Mouse (Mus musculus): Measurements from ENCODE around the gene Olig2. TPM values are rescaled to one million over a fixed set of nuclear protein-coding genes. Genes with fewer than 3 reads are reported as not detected.
A peak's percentile ranks its signal among the peaks of the same experiment; 100 is the strongest.

Olig2 gene
- polyA plus RNA-seq, 1 experiment from 2014 or later = not detected

GRCm38 (mm10) chr16:91217948-91218347 lies 7.3 kb upstream of the Olig2 start:
- no peak for ATAC-seq (ENCODE audit: low FRiP score, low read depth)
- H3K9me3 ChIP-seq = 0 out of 2 replicates have a peak, but pooled peaks cover 4% of the 10 kb centered on the region
- H3K27ac ChIP-seq = no peak overlapping the region
- no peak overlapping the region for H3K4me2 ChIP-seq (replicated peaks)
- no peak overlapping the region for H3K4me3 ChIP-seq
- H3K36me3 ChIP-seq = no peaks in the 10 kb centered on the region
- peaks cover 99% of the 10 kb centered on the region for H3K27me3 ChIP-seq
- 74% methylated on average over 6 of the region's 6 CpGs for WGBS
- H3K4me1 ChIP-seq = peaks cover 19% of the 10 kb centered on the region
- no peak overlapping the region for H3K9ac ChIP-seq

- H3K9me3 ChIP-seq = 0 out of 2 replicates have a peak, but pooled peaks cover 4% of the 10 kb centered on the region
- no peak overlapping the region for H3K27ac ChIP-seq
- H3K27me3 ChIP-seq = peaks cover 100% of the 10 kb centered on the region
- no peak for ATAC-seq (ENCODE audit: low FRiP score, low read depth)
- 12% methylated on average over 14 of the region's 14 CpGs for WGBS
- no peak overlapping the region for H3K4me3 ChIP-seq
- peaks cover 22% of the 10 kb centered on the region for H3K4me1 ChIP-seq
- no peak overlapping the region for H3K4me2 ChIP-seq (replicated peaks)
- H3K9ac ChIP-seq = no peak overlapping the region
- H3K36me3 ChIP-seq = no peaks in the 10 kb centered on the region
Observed at GRCm38 (mm10) chr16:91219246-91219645, 6.0 kb upstream of the Olig2 start.

DNA sequence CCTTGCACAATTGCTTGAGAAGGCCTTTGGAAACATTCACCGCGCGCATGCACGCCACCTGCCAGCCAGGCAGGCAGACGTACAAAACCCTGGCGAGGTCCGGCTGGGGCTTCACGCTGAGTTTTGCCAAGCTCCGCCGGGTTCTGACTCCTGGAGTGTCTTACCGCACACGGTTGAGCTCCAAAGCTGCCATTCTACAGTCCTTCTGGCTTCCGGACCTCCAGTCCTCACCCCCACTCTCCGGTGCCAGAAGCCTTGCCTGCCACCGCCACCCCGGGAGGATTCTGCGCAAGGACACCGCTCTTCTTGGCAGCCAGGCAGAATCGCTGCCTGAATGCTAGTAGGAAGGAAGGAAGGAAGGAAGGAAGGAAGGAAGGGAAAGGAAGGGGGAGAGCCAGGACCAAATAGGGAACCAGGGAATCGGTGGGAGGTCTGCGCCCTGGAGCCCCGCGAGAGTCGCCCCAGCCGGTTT lies 3.0 kb upstream of the Olig2 start:
- WGBS = 1% methylated on average over 25 of the region's 25 CpGs
- H3K4me2 ChIP-seq (replicated peaks) = peak overlapping the region; percentile 36
- no peaks in the 10 kb centered on the region for H3K36me3 ChIP-seq

GRCm38 (mm10) chr16:91222643-91223271 lies 2.5 kb upstream of the Olig2 start:
- Histone ChIP-seq H3K4me2 (replicated peaks) (peak overlapping the region; percentile 36), H3K4me1 (peaks cover 43% of the 10 kb centered on the region), H3K9me3 (0 out of 2 replicates have a peak, but pooled peaks cover 4% of the 10 kb centered on the region), H3K9ac (no peak overlapping the region), H3K27ac (no peak overlapping the region), H3K36me3 (no peaks in the 10 kb centered on the region), H3K4me3 (peak overlapping the region; percentile 14), H3K27me3 (peaks cover 100% of the 10 kb centered on the region)
- ATAC-seq (ENCODE audit: low FRiP score, low read depth) = no peak
- under 1% methylated on average over 27 of the region's 27 CpGs for WGBS

More for the DNA sequence above, 3.0 kb upstream of the Olig2 start:
- Histone ChIP-seq H3K27ac (no peak overlapping the region), H3K4me3 (peak overlapping the region; percentile 14), H3K9ac (no peak overlapping the region), H3K4me1 (peaks cover 41% of the 10 kb centered on the region), H3K9me3 (0 out of 2 replicates have a peak, but pooled peaks cover 4% of the 10 kb centered on the region), H3K27me3 (peaks cover 100% of the 10 kb centered on the region)
- no peak for ATAC-seq (ENCODE audit: low FRiP score, low read depth)

DNA sequence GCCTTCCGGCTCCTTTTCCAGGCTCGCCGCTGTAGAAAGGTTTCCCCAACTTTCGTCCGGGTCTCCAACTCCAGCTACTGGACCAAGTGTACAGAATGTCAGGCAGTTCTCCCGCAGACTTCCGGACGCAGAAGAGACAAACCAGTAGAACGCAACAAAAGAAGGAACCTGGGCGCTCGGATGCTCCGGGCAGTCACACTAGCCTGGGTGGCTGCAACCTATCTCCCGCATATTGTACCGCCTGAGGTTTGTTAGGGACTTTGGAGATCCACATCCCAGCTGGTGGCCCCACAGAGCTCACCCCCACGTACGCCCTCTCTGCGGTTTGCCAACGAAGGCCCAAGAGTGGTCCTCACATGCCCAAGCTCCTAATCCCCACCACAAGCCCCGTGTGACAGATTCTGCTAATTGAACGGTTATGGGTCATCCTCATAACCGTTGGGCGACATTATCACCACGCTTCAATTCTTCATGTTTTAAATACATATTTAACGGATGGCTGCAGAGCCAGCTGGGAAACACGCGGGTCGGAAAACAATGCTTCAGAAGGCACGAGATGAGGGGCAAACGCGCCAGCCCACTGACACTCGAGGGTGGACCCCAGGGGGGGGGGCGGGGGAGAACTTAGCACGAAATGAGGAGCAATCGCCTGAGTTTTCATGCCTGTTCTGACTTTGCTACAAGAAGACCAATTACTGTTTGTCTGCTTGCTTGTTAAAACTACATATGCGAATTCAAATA lies 1.8 kb upstream of the Olig2 start:
- Histone ChIP-seq H3K27me3 (peaks cover 100% of the 10 kb centered on the region), H3K9ac (no peak overlapping the region), H3K4me2 (replicated peaks) (no peak overlapping the region), H3K4me1 (peaks cover 43% of the 10 kb centered on the region), H3K36me3 (no peaks in the 10 kb centered on the region), H3K4me3 (no peak overlapping the region), H3K9me3 (no peaks in the 10 kb centered on the region), H3K27ac (no peak overlapping the region)
- WGBS = 2% methylated on average over 35 of the region's 35 CpGs
- no peak for ATAC-seq (ENCODE audit: low FRiP score, low read depth)

- Histone ChIP-seq H3K36me3 (no peaks in the 10 kb centered on the region), H3K4me1 (peaks cover 43% of the 10 kb centered on the region)
- WGBS = 5% methylated on average over 10 of the region's 10 CpGs
Observed at GRCm38 (mm10) chr16:91224068-91224402, 1.2 kb upstream of the Olig2 start.

DNA sequence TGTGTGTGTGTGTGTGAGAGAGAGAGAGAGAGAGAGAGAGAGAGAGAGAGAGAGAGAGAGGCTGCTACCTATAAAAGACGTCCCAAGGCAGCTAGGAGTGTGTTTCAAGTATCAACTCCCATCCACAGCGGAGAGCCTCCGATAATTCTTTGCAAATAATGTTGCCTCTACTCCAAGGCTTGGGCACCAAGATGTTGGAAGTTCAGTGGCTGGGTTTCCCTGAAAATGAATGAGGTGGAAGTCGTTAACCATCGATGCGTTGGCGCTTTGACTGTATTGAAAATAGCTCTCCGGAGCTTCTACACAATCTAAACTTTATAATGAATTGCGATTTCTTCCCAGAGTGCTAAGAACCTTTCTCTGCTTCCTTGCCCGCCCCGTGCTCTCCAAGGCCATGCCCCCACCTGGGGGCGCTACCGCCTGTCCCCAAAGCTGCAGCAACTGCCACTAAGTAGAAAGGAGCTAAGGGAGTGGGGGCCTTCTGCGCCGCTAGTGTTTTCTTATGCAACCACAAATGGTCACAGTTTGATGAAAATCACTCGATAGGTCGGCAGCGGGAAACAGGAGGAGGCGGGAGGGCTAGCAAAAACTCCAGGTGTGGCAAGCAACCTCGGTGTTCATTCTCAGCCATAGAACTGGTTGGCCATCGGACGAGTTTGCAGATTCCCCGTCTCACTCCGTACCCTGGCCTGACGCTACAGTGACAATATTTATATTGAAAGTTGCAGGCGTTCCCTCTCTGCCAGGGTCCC lies 600 bp upstream of the Olig2 start:
- Histone ChIP-seq H3K36me3 (no peaks in the 10 kb centered on the region), H3K4me3 (peak overlapping the region; percentile 35), H3K9me3 (no peaks in the 10 kb centered on the region), H3K4me1 (peaks cover 43% of the 10 kb centered on the region), H3K9ac (no peak overlapping the region), H3K27ac (no peak overlapping the region), H3K4me2 (replicated peaks) (peak overlapping the region; percentile 60), H3K27me3 (peaks cover 100% of the 10 kb centered on the region)
- WGBS = under 1% methylated on average over 26 of the region's 26 CpGs
- no peak for ATAC-seq (ENCODE audit: low FRiP score, low read depth)

More at GRCm38 (mm10) chr16:91224068-91224402, 1.2 kb upstream of the Olig2 start:
- Histone ChIP-seq H3K27ac (no peak overlapping the region), H3K9ac (no peak overlapping the region), H3K4me2 (replicated peaks) (no peak overlapping the region), H3K9me3 (no peaks in the 10 kb centered on the region), H3K27me3 (peaks cover 100% of the 10 kb centered on the region), H3K4me3 (no peak overlapping the region)
- no peak for ATAC-seq (ENCODE audit: low FRiP score, low read depth)

GRCm38 (mm10) chr16:91226038-91226882 lies 1.0 kb downstream of the Olig2 start:
- Histone ChIP-seq H3K27ac (no peak overlapping the region), H3K9ac (no peak overlapping the region), H3K9me3 (no peaks in the 10 kb centered on the region), H3K4me1 (peaks cover 34% of the 10 kb centered on the region), H3K27me3 (peaks cover 100% of the 10 kb centered on the region), H3K4me3 (peak overlapping the region; percentile 26), H3K4me2 (replicated peaks) (peak overlapping the region; percentile 47), H3K36me3 (no peaks in the 10 kb centered on the region)
- under 1% methylated on average over 60 of the region's 60 CpGs for WGBS
- ATAC-seq (ENCODE audit: low FRiP score, low read depth) = no peak

- Histone ChIP-seq H3K4me2 (replicated peaks) (peak overlapping the region; percentile 47), H3K27me3 (peaks cover 100% of the 10 kb centered on the region), H3K9ac (no peak overlapping the region), H3K27ac (no peak overlapping the region), H3K4me1 (peaks cover 38% of the 10 kb centered on the region), H3K36me3 (no peaks in the 10 kb centered on the region), H3K4me3 (peak overlapping the region; percentile 26), H3K9me3 (no peaks in the 10 kb centered on the region)
- WGBS = under 1% methylated on average over 84 of the region's 85 CpGs
- no peak for ATAC-seq (ENCODE audit: low FRiP score, low read depth)
Observed at GRCm38 (mm10) chr16:91226883-91227759, 1.9 kb downstream of the Olig2 start.

GRCm38 (mm10) chr16:91227760-91228043 lies 2.4 kb downstream of the Olig2 start:
- no peak overlapping the region for H3K4me2 ChIP-seq (replicated peaks)
- no peaks in the 10 kb centered on the region for H3K9me3 ChIP-seq
- H3K36me3 ChIP-seq = no peaks in the 10 kb centered on the region
- no peak overlapping the region for H3K9ac ChIP-seq
- H3K27ac ChIP-seq = no peak overlapping the region
- peaks cover 100% of the 10 kb centered on the region for H3K27me3 ChIP-seq
- WGBS = 0% methylated on average over 6 of the region's 6 CpGs
- peaks cover 38% of the 10 kb centered on the region for H3K4me1 ChIP-seq
- no peak for ATAC-seq (ENCODE audit: low FRiP score, low read depth)
- H3K4me3 ChIP-seq = no peak overlapping the region
